Mouse (Mus musculus) brown adipose tissue, adult 24 weeks (tissue): Measurements from ENCODE around the gene Wnt2. TPM values are rescaled to one million over a fixed set of nuclear protein-coding genes. Genes with fewer than 3 reads are reported as not detected.

ENCODE experiments used
- H3K27ac ChIP-seq: fragments of 200-500 bp; replicated peaks from 2 replicates; pipeline ENCODE4 v1.5.1; 2012; ENCODE audit warnings: low read depth, mild to moderate bottlenecking, low read length
- H3K4me1 ChIP-seq: fragments of 200-500 bp; 2 replicates; pipeline ENCODE4 v1.6.1; 2012; ENCODE audit warnings: low read length, mixed read lengths; ENCODE audit not compliant: control insufficient read depth, insufficient read depth, insufficient read length
- H3K4me3 ChIP-seq: fragments of 200-500 bp; 2 replicates; pipeline ENCODE4 v1.5.1; 2012; ENCODE audit warnings: low read depth, mild to moderate bottlenecking, low read length, moderate library complexity; ENCODE audit not compliant: insufficient read depth
- polyA plus RNA-seq: library from polyadenylated mRNA; stranded (reverse); fragments of >200 nt; gene quantifications from 2 replicates; pipeline ENCODE4 v1.2.4, GENCODE M21; 2012; ENCODE audit not compliant: missing spikeins, insufficient read depth, insufficient read length

Wnt2 gene
- polyA plus RNA-seq, 1 experiment, result not detected

DNA sequence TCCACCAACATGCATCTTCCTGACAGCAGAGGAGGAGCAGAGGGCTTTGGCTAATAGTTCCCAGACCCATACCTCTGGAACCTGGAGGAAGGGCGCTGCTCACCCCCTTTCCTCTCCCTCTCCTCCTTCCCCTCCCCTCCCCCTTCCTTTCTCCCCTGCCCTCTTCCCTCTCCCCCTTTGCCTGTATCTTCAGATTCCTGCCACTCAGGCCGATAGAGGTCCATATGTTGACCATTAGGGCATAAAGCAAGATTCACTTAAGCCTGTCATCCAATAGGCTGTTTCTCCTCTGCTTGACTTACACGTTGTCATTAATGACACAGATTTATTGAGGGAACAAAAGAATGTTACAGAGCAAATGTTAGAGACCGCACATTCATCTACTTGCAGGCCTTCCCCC, 31.9 kb downstream of the Wnt2 start:
- H3K27ac ChIP-seq, result no peak overlapping the region
- H3K4me1 ChIP-seq, result no peaks in the 10 kb centered on the region
- no peak overlapping the region for H3K4me3 ChIP-seq

DNA sequence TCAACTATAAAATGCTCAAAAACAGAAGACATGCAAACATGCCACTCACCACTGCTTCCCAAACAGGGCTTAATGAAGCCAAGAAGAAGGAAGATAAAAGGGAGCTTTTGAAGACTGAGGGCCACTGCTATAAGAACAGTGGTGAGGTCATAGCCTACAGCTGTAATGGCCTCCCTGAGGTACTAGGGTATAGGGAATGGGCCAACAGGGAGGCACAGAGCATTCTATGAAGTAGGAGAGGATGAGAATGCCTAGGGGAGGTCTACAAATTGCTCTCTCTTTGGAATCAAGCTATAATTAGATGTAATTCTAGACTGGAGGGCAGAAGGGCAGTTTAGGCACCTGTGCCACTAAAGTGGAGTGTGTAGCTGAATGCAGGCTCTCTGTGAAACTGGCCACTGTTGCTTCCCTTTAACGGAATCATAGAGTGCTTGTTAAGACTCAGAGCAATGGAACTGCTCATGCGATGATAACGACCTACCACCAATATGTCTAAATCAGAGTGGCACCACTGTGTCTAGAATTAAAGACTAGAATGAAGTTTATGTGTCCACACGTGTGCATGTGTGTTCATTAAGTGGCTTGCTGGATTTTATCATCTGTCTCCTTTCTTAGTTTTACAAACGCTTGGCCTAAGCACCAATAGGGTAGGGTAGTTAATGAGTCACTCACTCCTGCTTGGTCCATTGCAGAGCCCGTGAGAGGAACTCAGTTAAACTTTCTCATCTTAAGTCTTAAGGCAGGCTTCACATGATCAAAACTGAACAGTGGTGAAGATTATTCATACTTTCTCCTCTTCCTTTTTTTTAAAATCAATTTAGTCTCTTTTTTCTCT, 35.2 kb downstream of the Wnt2 start:
- Histone ChIP-seq H3K27ac (no peak overlapping the region), H3K4me3 (no peak overlapping the region), H3K4me1 (no peaks in the 10 kb centered on the region)

GRCm38 (mm10) chr6:17991625-17992024, 38.8 kb downstream of the Wnt2 start:
- Histone ChIP-seq H3K4me3 (no peak overlapping the region), H3K4me1 (no peaks in the 10 kb centered on the region), H3K27ac (no peak overlapping the region)

- no peak overlapping the region for H3K4me3 ChIP-seq
- no peak overlapping the region for H3K27ac ChIP-seq
- H3K4me1 ChIP-seq, result no peaks in the 10 kb centered on the region
These were observed 40.0 kb downstream of the Wnt2 start for GRCm38 (mm10) chr6:17990173-17991028.

GRCm38 (mm10) chr6:17979361-17979760, 51.0 kb downstream of the Wnt2 start:
- Histone ChIP-seq H3K4me1 (no peaks in the 10 kb centered on the region), H3K4me3 (no peak overlapping the region), H3K27ac (no peak overlapping the region)

DNA sequence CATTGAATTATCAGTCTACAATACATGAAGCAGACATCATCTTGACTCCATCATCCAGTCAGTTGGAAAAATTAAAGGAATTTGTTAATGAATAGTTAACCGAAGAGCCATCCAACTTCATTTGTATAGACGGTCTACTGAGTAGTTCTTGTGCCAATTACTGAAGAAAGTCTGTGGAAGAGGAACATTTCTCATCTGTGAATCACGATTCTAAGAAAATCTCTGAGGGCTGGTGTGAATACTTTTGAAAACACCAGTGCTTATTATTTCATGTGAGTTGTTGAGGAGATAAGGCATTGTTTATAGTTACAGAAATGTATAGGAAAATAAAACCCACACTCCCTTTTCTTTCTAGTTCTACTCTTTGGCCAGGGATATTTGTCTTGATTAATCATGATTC, 51.5 kb downstream of the Wnt2 start:
- Histone ChIP-seq H3K4me1 (no peaks in the 10 kb centered on the region), H3K27ac (no peak overlapping the region), H3K4me3 (no peak overlapping the region)

DNA sequence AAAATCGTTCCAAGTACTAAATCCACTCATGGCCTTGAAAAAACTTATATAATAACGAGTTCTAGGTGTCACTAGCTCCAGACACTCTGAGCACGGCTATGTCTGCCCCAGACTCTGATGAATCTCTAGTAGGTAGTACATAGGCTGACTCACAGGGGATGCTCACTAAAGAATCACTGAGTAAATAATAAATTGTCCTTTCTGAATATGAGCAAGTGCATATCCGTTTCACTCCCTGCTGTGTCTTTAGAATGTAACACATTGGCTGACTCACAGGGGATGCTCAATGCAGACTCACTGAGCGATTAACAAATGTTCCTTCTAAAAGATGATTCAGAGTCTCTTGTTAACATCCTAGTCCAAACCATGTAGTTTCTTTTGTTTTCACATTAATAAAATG, 52.1 kb downstream of the Wnt2 start:
- Histone ChIP-seq H3K27ac (no peak overlapping the region), H3K4me3 (no peak overlapping the region), H3K4me1 (no peaks in the 10 kb centered on the region)

- no peaks in the 10 kb centered on the region for H3K4me1 ChIP-seq
- H3K4me3 ChIP-seq, result no peak overlapping the region
- no peak overlapping the region for H3K27ac ChIP-seq
These were observed 53.2 kb downstream of the Wnt2 start for GRCm38 (mm10) chr6:17977165-17977564.

- no peak overlapping the region for H3K27ac ChIP-seq
- no peaks in the 10 kb centered on the region for H3K4me1 ChIP-seq
- no peak overlapping the region for H3K4me3 ChIP-seq
These were observed 56.0 kb downstream of the Wnt2 start for GRCm38 (mm10) chr6:17974416-17974815.

DNA sequence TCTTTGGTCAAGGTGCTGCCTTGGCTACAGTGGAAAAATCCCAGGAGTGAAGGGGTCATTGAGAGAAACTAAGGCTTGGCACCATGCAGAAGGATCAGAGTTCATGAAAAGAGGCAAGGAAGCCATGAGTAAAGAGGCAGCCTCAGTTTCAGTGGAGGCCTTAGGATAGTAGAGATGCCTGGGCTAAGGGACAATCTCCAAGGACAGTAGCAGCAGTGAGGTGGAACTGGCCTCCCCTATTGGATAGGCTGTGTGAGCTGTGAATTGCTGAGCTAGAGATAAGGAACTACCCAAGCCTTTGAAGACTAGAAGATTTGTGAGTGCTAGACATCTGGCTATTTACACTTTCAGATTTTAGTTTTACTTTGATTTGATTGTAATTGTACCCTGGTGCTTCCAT, 59.0 kb downstream of the Wnt2 start:
- no peak overlapping the region for H3K4me3 ChIP-seq
- no peak overlapping the region for H3K27ac ChIP-seq
- no peaks in the 10 kb centered on the region for H3K4me1 ChIP-seq

DNA sequence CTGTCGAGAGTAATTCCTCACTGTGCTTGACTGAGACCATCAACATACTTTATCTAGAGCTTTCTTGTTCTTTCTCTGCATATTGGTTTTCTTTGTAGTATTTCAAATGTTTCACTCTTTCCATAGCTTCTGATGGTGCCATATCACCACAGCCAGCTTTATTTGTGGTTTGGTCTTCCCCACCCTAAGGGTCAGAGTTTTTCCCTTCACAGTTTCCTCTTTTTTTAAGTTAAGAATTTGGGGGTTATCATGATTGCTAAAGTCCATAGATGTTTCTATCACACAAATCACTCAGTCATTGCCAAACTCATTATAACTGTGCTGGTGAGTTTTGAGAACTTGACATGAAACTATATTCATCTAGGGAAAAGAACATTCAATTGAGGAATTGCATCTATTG, 60.6 kb downstream of the Wnt2 start:
- H3K4me1 ChIP-seq, result no peaks in the 10 kb centered on the region
- no peak overlapping the region for H3K27ac ChIP-seq
- H3K4me3 ChIP-seq, result no peak overlapping the region

- no peak overlapping the region for H3K4me3 ChIP-seq
- H3K27ac ChIP-seq, result no peak overlapping the region
These were observed 61.8 kb downstream of the Wnt2 start for GRCm38 (mm10) chr6:17968467-17969144.

GRCm38 (mm10) chr6:17963455-17963854, 66.9 kb downstream of the Wnt2 start:
- H3K4me1 ChIP-seq, result no peaks in the 10 kb centered on the region
- no peak overlapping the region for H3K27ac ChIP-seq
- H3K4me3 ChIP-seq, result no peak overlapping the region

More at GRCm38 (mm10) chr6:17968467-17969144, 61.8 kb downstream of the Wnt2 start:
- H3K4me1 ChIP-seq, result no peaks in the 10 kb centered on the region

- Histone ChIP-seq H3K4me1 (no peaks in the 10 kb centered on the region), H3K4me3 (no peak overlapping the region), H3K27ac (no peak overlapping the region)
These were observed 78.6 kb downstream of the Wnt2 start for GRCm38 (mm10) chr6:17951779-17952178.

DNA sequence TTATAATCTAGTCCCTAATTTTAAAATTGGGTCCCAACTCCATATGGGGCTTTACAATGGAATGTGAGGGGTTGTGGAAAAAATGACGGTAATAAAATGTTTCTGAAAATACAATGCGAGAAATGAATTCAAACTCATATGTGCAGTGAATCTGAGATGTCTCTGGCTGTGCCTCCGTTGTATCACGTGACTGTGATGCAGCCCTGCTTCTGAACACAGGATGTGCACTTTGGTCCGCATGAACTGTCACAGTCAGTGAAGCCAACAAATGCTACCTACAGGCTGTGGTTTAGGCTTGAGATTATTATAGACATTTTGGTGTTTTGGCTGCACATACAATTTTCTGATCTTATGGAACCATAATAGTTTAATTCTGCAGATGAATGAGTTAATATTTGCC, 81.3 kb downstream of the Wnt2 start:
- Histone ChIP-seq H3K4me1 (no peaks in the 10 kb centered on the region), H3K27ac (no peak overlapping the region), H3K4me3 (no peak overlapping the region)
